Mouse (Mus musculus): ENCODE measurements around the gene Ric1. TPM values are rescaled to one million over a fixed set of nuclear protein-coding genes. Genes with fewer than 3 reads are reported as not detected.
A peak's percentile ranks its signal among the peaks of the same experiment; 100 is the strongest.

Ric1 gene
- total and polyA plus RNA-seq, 2 experiments from 2014 or later: 10.4 to 38.0 TPM

- no peak overlapping the region for H3K27ac ChIP-seq (ENCODE audit: low read depth, low read length)
- H3K27me3 ChIP-seq (ENCODE audit: insufficient read depth, low read length): no peaks in the 10 kb centered on the region
- DNase-seq (no peak), ATAC-seq (no peak)
- no peaks in the 10 kb centered on the region for H3K36me3 ChIP-seq (ENCODE audit: insufficient read depth)
- H3K4me2 ChIP-seq (ENCODE audit: low read depth): no peak overlapping the region
- 80% methylated on average over 11 of the region's 11 CpGs for WGBS
- no peak overlapping the region for H3K4me3 ChIP-seq (ENCODE audit: low read depth, low read length)
- no peak for TF ChIP-seq CTCF (IDR thresholded peaks at IDR 0.05; ENCODE audit: low read depth)
- H3K9ac ChIP-seq: no peak overlapping the region
- H3K9me3 ChIP-seq (ENCODE audit: low read length): no peaks in the 10 kb centered on the region
- no peaks in the 10 kb centered on the region for H3K4me1 ChIP-seq (ENCODE audit: insufficient read depth)
Measured at GRCm38 (mm10) chr19:29643194-29643922, 121.3 kb downstream of the Ric1 start.

- ATAC-seq: no peak
- no peak overlapping the region for H3K4me3 ChIP-seq (ENCODE audit: low read depth, low read length)
- no peak overlapping the region for H3K4me2 ChIP-seq (ENCODE audit: low read depth)
- no peaks in the 10 kb centered on the region for H3K9me3 ChIP-seq (ENCODE audit: low read length)
- DNase-seq: no peak
- H3K4me1 ChIP-seq (ENCODE audit: insufficient read depth): no peaks in the 10 kb centered on the region
- WGBS: 98% methylated on average over 6 of the region's 6 CpGs
- TF ChIP-seq CTCF (IDR thresholded peaks at IDR 0.05; ENCODE audit: low read depth): no peak
- no peaks in the 10 kb centered on the region for H3K27me3 ChIP-seq (ENCODE audit: insufficient read depth, low read length)
- H3K27ac ChIP-seq (ENCODE audit: low read depth, low read length): no peak overlapping the region
- H3K9ac ChIP-seq: no peak overlapping the region
- no peaks in the 10 kb centered on the region for H3K36me3 ChIP-seq (ENCODE audit: insufficient read depth)
Measured at GRCm38 (mm10) chr19:29644747-29645146, 122.7 kb downstream of the Ric1 start.

- H3K9ac ChIP-seq: peak within 1 kb of the TSS; percentile 72
- H3K4me3 ChIP-seq (ENCODE audit: low read depth, low read length): peak within 1 kb of the TSS; percentile 73
- H3K9me3 ChIP-seq (ENCODE audit: low read length): no peaks in the 10 kb centered on the region
- no peaks in the 10 kb centered on the region for H3K27me3 ChIP-seq (ENCODE audit: insufficient read depth, low read length)
- WGBS: under 1% methylated on average over 89 of the region's 90 CpGs
- DNase-seq (peak; percentile 95), ATAC-seq (peak; percentile 96)
- H3K4me1 ChIP-seq (ENCODE audit: insufficient read depth): no peaks in the 10 kb centered on the region
- H3K4me2 ChIP-seq (ENCODE audit: low read depth): peak within 1 kb of the TSS; percentile 52
- no peaks in the 10 kb centered on the region for H3K36me3 ChIP-seq (ENCODE audit: insufficient read depth)
- TF ChIP-seq CTCF (IDR thresholded peaks at IDR 0.05; ENCODE audit: low read depth): peak; percentile 98
- H3K27ac ChIP-seq (ENCODE audit: low read depth, low read length): peak within 1 kb of the TSS; percentile 91
Measured at GRCm38 (mm10) chr19:29647651-29648549, 125.8 kb downstream of the Ric1 start, which contains the start of gene Ermp1. TSS of gene Ermp1 (minus strand) at chr19:29648415.

GRCm38 (mm10) chr19:29648550-29648914 is 126.5 kb downstream of the Ric1 start:
- ATAC-seq (no peak), DNase-seq (no peak)
- Histone ChIP-seq H3K9ac (peak overlapping the region; percentile 72; the same call in 1 of the 2 replicates), H3K36me3 (ENCODE audit: insufficient read depth) (no peaks in the 10 kb centered on the region), H3K27ac (ENCODE audit: low read depth, low read length) (peak overlapping the region; percentile 91), H3K27me3 (ENCODE audit: insufficient read depth, low read length) (no peaks in the 10 kb centered on the region), H3K4me2 (ENCODE audit: low read depth) (peak overlapping the region; percentile 52), H3K4me3 (ENCODE audit: low read depth, low read length) (peak overlapping the region; percentile 73), H3K9me3 (ENCODE audit: low read length) (no peaks in the 10 kb centered on the region), H3K4me1 (ENCODE audit: insufficient read depth) (no peaks in the 10 kb centered on the region)
- 23% methylated on average over 4 of the region's 4 CpGs for WGBS
- no peak for TF ChIP-seq CTCF (IDR thresholded peaks at IDR 0.05; ENCODE audit: low read depth)

GRCm38 (mm10) chr19:29649683-29650082 is 127.6 kb downstream of the Ric1 start:
- Histone ChIP-seq H3K27ac (ENCODE audit: low read depth, low read length) (no peak overlapping the region), H3K9ac (no peak overlapping the region), H3K4me2 (ENCODE audit: low read depth) (no peak overlapping the region), H3K36me3 (ENCODE audit: insufficient read depth) (no peaks in the 10 kb centered on the region), H3K9me3 (ENCODE audit: low read length) (no peaks in the 10 kb centered on the region), H3K4me1 (ENCODE audit: insufficient read depth) (no peaks in the 10 kb centered on the region), H3K4me3 (ENCODE audit: low read depth, low read length) (no peak overlapping the region), H3K27me3 (ENCODE audit: insufficient read depth, low read length) (no peaks in the 10 kb centered on the region)
- no peak for TF ChIP-seq CTCF (IDR thresholded peaks at IDR 0.05; ENCODE audit: low read depth)
- no peak for ATAC-seq
- 82% methylated on average over 1 of the region's 1 CpGs for WGBS
- DNase-seq: no peak

GRCm38 (mm10) chr19:29653768-29654265 is 131.7 kb downstream of the Ric1 start:
- no peaks in the 10 kb centered on the region for H3K36me3 ChIP-seq (ENCODE audit: insufficient read depth)
- TF ChIP-seq CTCF (IDR thresholded peaks at IDR 0.05; ENCODE audit: low read depth): no peak
- WGBS: 81% methylated on average over 9 of the region's 9 CpGs

More at GRCm38 (mm10) chr19:29653768-29654265, 131.7 kb downstream of the Ric1 start:
- H3K9ac ChIP-seq: no peak overlapping the region
- H3K4me2 ChIP-seq (ENCODE audit: low read depth): no peak overlapping the region
- no peaks in the 10 kb centered on the region for H3K4me1 ChIP-seq (ENCODE audit: insufficient read depth)
- ATAC-seq: no peak
- no peaks in the 10 kb centered on the region for H3K9me3 ChIP-seq (ENCODE audit: low read length)
- no peak overlapping the region for H3K4me3 ChIP-seq (ENCODE audit: low read depth, low read length)
- no peaks in the 10 kb centered on the region for H3K27me3 ChIP-seq (ENCODE audit: insufficient read depth, low read length)
- no peak overlapping the region for H3K27ac ChIP-seq (ENCODE audit: low read depth, low read length)
- no peak for DNase-seq
